Mouse (Mus musculus): ENCODE data around the gene Snapc3. TPM values are rescaled to one million over a fixed set of nuclear protein-coding genes. Genes with fewer than 3 reads are reported as not detected.

The Snapc3 gene
- total and polyA plus RNA-seq, 2 experiments, result 5.2 to 11.5 TPM

GRCm38 (mm10) chr4:83423641-83424040 lies 6.1 kb downstream of the Snapc3 start:
- WGBS, result 94% methylated on average over 6 of the region's 6 CpGs
- no peak for DNase-seq (ENCODE audit: extremely low read depth, low read depth, low spot score)
- H3K4me1 ChIP-seq (ENCODE audit: control insufficient read depth, insufficient read depth, low read length), result peaks cover 4% of the 10 kb centered on the region; the same call in 1 of the 2 replicates

DNA sequence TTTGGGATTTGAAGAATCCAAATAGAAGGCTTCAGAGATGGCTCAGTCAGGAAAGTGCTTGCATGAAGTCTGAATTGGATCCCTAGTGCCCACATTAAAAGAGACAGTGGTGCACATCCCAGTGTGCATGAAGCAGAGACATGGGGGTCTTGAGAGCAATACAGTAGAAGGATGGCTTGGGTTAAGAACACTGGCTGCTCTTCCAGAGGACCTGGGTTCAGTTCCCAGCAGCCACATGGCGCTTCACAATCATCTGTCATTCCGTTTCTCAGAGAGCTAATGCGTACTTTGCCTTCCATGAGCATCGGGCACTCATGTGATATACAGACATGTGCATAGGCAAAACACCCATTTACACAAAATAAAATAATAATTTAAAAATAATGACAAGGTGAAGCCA lies 7.6 kb downstream of the Snapc3 start:
- Histone ChIP-seq H3K79me2 (ENCODE audit: control insufficient read depth, insufficient read depth, low read length) (peaks cover 19% of the 10 kb centered on the region; the same call in 1 of the 2 replicates), H3K9ac (ENCODE audit: low read depth, low read length) (no peak overlapping the region), H3K4me1 (ENCODE audit: control insufficient read depth, insufficient read depth, low read length) (no peaks in the 10 kb centered on the region), H3K36me3 (ENCODE audit: control insufficient read depth, insufficient read depth, low read length) (peaks cover 15% of the 10 kb centered on the region), H3K27me3 (ENCODE audit: control insufficient read depth, insufficient read depth, low read length) (no peaks in the 10 kb centered on the region), H3K4me3 (ENCODE audit: insufficient read depth, low read depth, low read length) (no peak overlapping the region), H3K27ac (replicated peaks; ENCODE audit: insufficient read depth, low read depth, low read length) (no peak overlapping the region)
- TF ChIP-seq POLR2A (IDR thresholded peaks at IDR 0.05; ENCODE audit: extremely low read depth, insufficient read depth, low read length) (no peak), CTCF (IDR thresholded peaks at IDR 0.05; ENCODE audit: low read depth, low read length) (no peak)
- over 99% methylated on average over 4 of the region's 4 CpGs for WGBS
- no peak for DNase-seq (ENCODE audit: extremely low read depth, low read depth, low spot score)

More at GRCm38 (mm10) chr4:83423641-83424040, 6.1 kb downstream of the Snapc3 start:
- Histone ChIP-seq H3K79me2 (ENCODE audit: control insufficient read depth, insufficient read depth, low read length) (peaks cover 24% of the 10 kb centered on the region; the same call in 1 of the 2 replicates), H3K9ac (ENCODE audit: low read depth, low read length) (no peak overlapping the region), H3K4me3 (ENCODE audit: insufficient read depth, low read depth, low read length) (no peak overlapping the region), H3K36me3 (ENCODE audit: control insufficient read depth, insufficient read depth, low read length) (peaks cover 15% of the 10 kb centered on the region), H3K27me3 (ENCODE audit: control insufficient read depth, insufficient read depth, low read length) (no peaks in the 10 kb centered on the region), H3K27ac (replicated peaks; ENCODE audit: insufficient read depth, low read depth, low read length) (no peak overlapping the region)
- TF ChIP-seq CTCF (IDR thresholded peaks at IDR 0.05; ENCODE audit: low read depth, low read length) (no peak), POLR2A (IDR thresholded peaks at IDR 0.05; ENCODE audit: extremely low read depth, insufficient read depth, low read length) (no peak)

DNA sequence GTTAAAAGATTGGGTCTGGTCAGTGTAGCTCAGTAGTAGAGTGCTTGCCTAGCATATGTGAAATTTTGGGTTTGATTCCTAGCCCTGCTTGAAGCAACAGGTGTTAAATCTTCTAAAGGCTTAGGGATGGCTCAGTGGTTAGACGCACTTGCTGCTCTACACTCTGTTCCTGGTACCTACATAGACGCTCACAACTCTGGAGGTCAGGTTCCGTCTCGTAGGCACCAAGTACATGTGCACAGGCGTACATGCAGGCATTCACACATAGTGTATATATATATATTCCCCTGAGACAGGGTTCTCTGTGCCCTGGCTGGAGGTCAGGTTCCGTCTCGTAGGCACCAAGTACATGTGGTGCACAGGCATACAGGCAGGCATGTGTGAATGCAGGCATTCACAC lies 9.6 kb downstream of the Snapc3 start:
- 98% methylated on average over 7 of the region's 7 CpGs for WGBS
- Histone ChIP-seq H3K27me3 (ENCODE audit: control insufficient read depth, insufficient read depth, low read length) (no peaks in the 10 kb centered on the region), H3K4me3 (ENCODE audit: insufficient read depth, low read depth, low read length) (no peak overlapping the region), H3K79me2 (ENCODE audit: control insufficient read depth, insufficient read depth, low read length) (peaks cover 24% of the 10 kb centered on the region), H3K4me1 (ENCODE audit: control insufficient read depth, insufficient read depth, low read length) (no peaks in the 10 kb centered on the region), H3K36me3 (ENCODE audit: control insufficient read depth, insufficient read depth, low read length) (peaks cover 13% of the 10 kb centered on the region), H3K27ac (replicated peaks; ENCODE audit: insufficient read depth, low read depth, low read length) (no peak overlapping the region), H3K9ac (ENCODE audit: low read depth, low read length) (no peak overlapping the region)
- DNase-seq (ENCODE audit: extremely low read depth, low read depth, low spot score), result no peak
- no peak for TF ChIP-seq POLR2A (IDR thresholded peaks at IDR 0.05; ENCODE audit: extremely low read depth, insufficient read depth, low read length)
- no peak for TF ChIP-seq CTCF (IDR thresholded peaks at IDR 0.05; ENCODE audit: low read depth, low read length)

DNA sequence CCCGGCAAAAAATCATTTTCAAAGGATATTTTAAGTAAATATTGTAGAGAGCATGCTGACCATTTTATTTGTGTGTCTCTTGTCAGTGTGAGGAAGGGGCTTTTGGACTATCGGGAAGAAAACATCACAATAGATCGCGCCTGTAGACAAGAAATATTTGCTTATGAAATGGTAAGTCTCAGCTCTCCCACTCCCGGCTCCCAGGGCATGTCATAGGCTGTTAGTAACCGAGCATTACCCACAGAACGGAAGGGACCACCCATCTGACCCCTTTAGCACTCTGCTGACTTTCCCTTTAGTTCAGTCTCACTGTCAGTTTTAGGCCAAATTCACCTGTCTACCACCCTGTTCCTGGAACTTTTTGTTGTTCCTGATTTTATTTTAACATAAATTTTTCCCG lies 10.2 kb downstream of the Snapc3 start:
- H3K79me2 ChIP-seq (ENCODE audit: control insufficient read depth, insufficient read depth, low read length), result peaks cover 25% of the 10 kb centered on the region
- DNase-seq (ENCODE audit: extremely low read depth, low read depth, low spot score), result no peak
- H3K9ac ChIP-seq (ENCODE audit: low read depth, low read length), result no peak overlapping the region
- H3K27ac ChIP-seq (replicated peaks; ENCODE audit: insufficient read depth, low read depth, low read length), result no peak overlapping the region
- peaks cover 13% of the 10 kb centered on the region for H3K36me3 ChIP-seq (ENCODE audit: control insufficient read depth, insufficient read depth, low read length)
- H3K4me1 ChIP-seq (ENCODE audit: control insufficient read depth, insufficient read depth, low read length), result no peaks in the 10 kb centered on the region
- no peak overlapping the region for H3K4me3 ChIP-seq (ENCODE audit: insufficient read depth, low read depth, low read length)
- WGBS, result 98% methylated on average over 8 of the region's 8 CpGs
- TF ChIP-seq CTCF (IDR thresholded peaks at IDR 0.05; ENCODE audit: low read depth, low read length), result no peak
- TF ChIP-seq POLR2A (IDR thresholded peaks at IDR 0.05; ENCODE audit: extremely low read depth, insufficient read depth, low read length), result no peak
- no peaks in the 10 kb centered on the region for H3K27me3 ChIP-seq (ENCODE audit: control insufficient read depth, insufficient read depth, low read length)

DNA sequence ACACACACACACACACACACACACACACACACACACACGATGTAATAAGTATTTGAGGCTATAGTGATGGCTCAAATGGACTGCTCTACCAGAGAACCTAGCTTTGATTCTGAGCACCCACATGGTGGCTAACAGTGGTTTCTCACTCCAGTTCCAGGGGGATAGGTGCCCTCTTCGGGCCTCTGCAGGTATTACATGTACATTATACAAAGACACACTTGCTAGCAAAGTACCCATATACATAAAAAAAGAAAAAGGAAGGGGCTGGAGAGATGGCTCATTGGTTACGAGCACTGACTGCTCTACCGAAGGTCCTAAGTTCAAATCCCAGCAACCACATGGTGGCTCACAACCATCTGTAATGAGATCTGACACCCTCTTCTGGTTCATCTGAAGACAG lies 11.3 kb downstream of the Snapc3 start:
- WGBS, result 94% methylated on average over 4 of the region's 4 CpGs
- H3K9ac ChIP-seq (ENCODE audit: low read depth, low read length), result no peak overlapping the region
- no peak for DNase-seq (ENCODE audit: extremely low read depth, low read depth, low spot score)
- H3K27ac ChIP-seq (replicated peaks; ENCODE audit: insufficient read depth, low read depth, low read length), result no peak overlapping the region
- H3K27me3 ChIP-seq (ENCODE audit: control insufficient read depth, insufficient read depth, low read length), result no peaks in the 10 kb centered on the region
- H3K36me3 ChIP-seq (ENCODE audit: control insufficient read depth, insufficient read depth, low read length), result peaks cover 15% of the 10 kb centered on the region
- peaks cover 17% of the 10 kb centered on the region for H3K79me2 ChIP-seq (ENCODE audit: control insufficient read depth, insufficient read depth, low read length)
- H3K4me3 ChIP-seq (ENCODE audit: insufficient read depth, low read depth, low read length), result no peak overlapping the region
- TF ChIP-seq POLR2A (IDR thresholded peaks at IDR 0.05; ENCODE audit: extremely low read depth, insufficient read depth, low read length) (no peak), CTCF (IDR thresholded peaks at IDR 0.05; ENCODE audit: low read depth, low read length) (peak; percentile 22; the same call in 1 of the 2 replicates)
- no peaks in the 10 kb centered on the region for H3K4me1 ChIP-seq (ENCODE audit: control insufficient read depth, insufficient read depth, low read length)

GRCm38 (mm10) chr4:83431950-83432349 lies 14.4 kb downstream of the Snapc3 start:
- peaks cover 11% of the 10 kb centered on the region for H3K79me2 ChIP-seq (ENCODE audit: control insufficient read depth, insufficient read depth, low read length)
- H3K27me3 ChIP-seq (ENCODE audit: control insufficient read depth, insufficient read depth, low read length), result no peaks in the 10 kb centered on the region
- no peak overlapping the region for H3K27ac ChIP-seq (replicated peaks; ENCODE audit: insufficient read depth, low read depth, low read length)
- TF ChIP-seq POLR2A (IDR thresholded peaks at IDR 0.05; ENCODE audit: extremely low read depth, insufficient read depth, low read length) (no peak), CTCF (IDR thresholded peaks at IDR 0.05; ENCODE audit: low read depth, low read length) (no peak)
- H3K36me3 ChIP-seq (ENCODE audit: control insufficient read depth, insufficient read depth, low read length), result peaks cover 34% of the 10 kb centered on the region
- H3K9ac ChIP-seq (ENCODE audit: low read depth, low read length), result no peak overlapping the region
- H3K4me1 ChIP-seq (ENCODE audit: control insufficient read depth, insufficient read depth, low read length), result no peaks in the 10 kb centered on the region
- WGBS, result 93% methylated on average over 7 of the region's 7 CpGs
- H3K4me3 ChIP-seq (ENCODE audit: insufficient read depth, low read depth, low read length), result no peak overlapping the region
- no peak for DNase-seq (ENCODE audit: extremely low read depth, low read depth, low spot score)
